ENCODE assay signal across 12 mouse cellular contexts in genomic region chr6:72636940-72637339, GRCm38 (mm10). TPM values are rescaled to one million over a fixed set of nuclear protein-coding genes. Genes with fewer than 3 reads are reported as not detected.
DNase-seq lines count a peak whose midpoint lies in the region; ATAC-seq and TF ChIP-seq lines count a peak whose summit lies in the region.
"Had no signal": no experiment of that assay in that cellular context is flagged by ENCODE, and none has a peak within 500 bp of the region (broad histone marks: within the 10 kb centered on the region; RNA-seq: fewer than 3 reads in every experiment).

No protein-coding gene starts in this region.

- peak; percentile 39 for TF ChIP-seq RAD21 in MEL (IDR thresholded peaks at IDR 0.05; ENCODE audit: low read depth, low read length)

- TF ChIP-seq EP300 in MEL (IDR thresholded peaks at IDR 0.05; ENCODE audit: low read depth in 1 of 2, low read length in 2 of 2), result no peak

- no peak overlapping the region for H3K27ac ChIP-seq in intestine, postnatal 0 days (ENCODE audit: low read depth, low read length)
- no peak overlapping the region for H3K27ac ChIP-seq in intestine, embryonic 15.5 days
- H3K27ac ChIP-seq in lung, embryonic 14.5 days (ENCODE audit: low read depth), result no peak overlapping the region
- H3K27ac ChIP-seq in MEL (ENCODE audit: control insufficient read depth, low read depth, low read length), result no peak overlapping the region
- no peak overlapping the region for H3K27ac ChIP-seq in small intestine, adult 2 months (ENCODE audit: insufficient read depth, low read depth, low read length)
- H3K27ac ChIP-seq: hindbrain, embryonic 12.5 days had no signal

- H3K9ac ChIP-seq in intestine, postnatal 0 days (ENCODE audit: low read depth, low read length), result no peak overlapping the region
- H3K9ac ChIP-seq in intestine, embryonic 15.5 days, result no peak overlapping the region
- H3K9ac ChIP-seq in lung, embryonic 14.5 days, result no peak overlapping the region
- no peak overlapping the region for H3K9ac ChIP-seq in MEL (ENCODE audit: control insufficient read depth, low read depth, low read length, poor library complexity, severe bottlenecking)
- H3K9ac ChIP-seq: hindbrain, embryonic 12.5 days; limb, embryonic 13.5 days; stomach, embryonic 15.5 days had no signal

- WGBS in intestine, postnatal 0 days, result 79% methylated on average over 3 of the region's 3 CpGs
- WGBS in intestine, embryonic 15.5 days, result 82% methylated on average over 3 of the region's 3 CpGs
- 76% methylated on average over 3 of the region's 3 CpGs for WGBS in lung, embryonic 14.5 days
- WGBS in small intestine, adult 2 months, result 78% methylated on average over 3 of the region's 3 CpGs

- ATAC-seq in intestine, postnatal 0 days, result no peak
- ATAC-seq in intestine, embryonic 15.5 days, result no peak
- ATAC-seq in lung, embryonic 14.5 days (ENCODE audit: insufficient read depth), result no peak

- no peaks in the 10 kb centered on the region for H3K79me2 ChIP-seq in MEL (ENCODE audit: control insufficient read depth, insufficient read depth, low read length, poor library complexity)

- H3K9me3 ChIP-seq in intestine, postnatal 0 days (ENCODE audit: control insufficient read depth), result no peaks in the 10 kb centered on the region
- H3K9me3 ChIP-seq in intestine, embryonic 15.5 days, result no peaks in the 10 kb centered on the region
- no peaks in the 10 kb centered on the region for H3K9me3 ChIP-seq in lung, embryonic 14.5 days (ENCODE audit: low read depth, low read length)
- no peaks in the 10 kb centered on the region for H3K9me3 ChIP-seq in MEL (replicated peaks; ENCODE audit: insufficient read depth, low read length)
- H3K9me3 ChIP-seq: hindbrain, embryonic 12.5 days; limb, embryonic 13.5 days; stomach, embryonic 15.5 days had no signal

- no peaks in the 10 kb centered on the region for H3K27me3 ChIP-seq in intestine, postnatal 0 days (replicated peaks; ENCODE audit: control insufficient read depth, insufficient read depth, low read length)
- H3K27me3 ChIP-seq in intestine, embryonic 15.5 days (replicated peaks), result no peaks in the 10 kb centered on the region
- no peaks in the 10 kb centered on the region for H3K27me3 ChIP-seq in lung, embryonic 14.5 days (ENCODE audit: insufficient read depth, low read length)
- H3K27me3 ChIP-seq in MEL (ENCODE audit: control insufficient read depth in 1 of 2, insufficient read depth in 2 of 2, low read length in 2 of 2), result peaks cover 5 to 18% of the 10 kb centered on the region in 2 experiments
- no peaks in the 10 kb centered on the region for H3K27me3 ChIP-seq in small intestine, adult 2 months (ENCODE audit: control insufficient read depth, insufficient read depth, low read length)
- H3K27me3 ChIP-seq: hindbrain, embryonic 12.5 days; limb, embryonic 13.5 days; stomach, embryonic 15.5 days had no signal

- DNase-seq in lung, embryonic 14.5 days, result no peak
- DNase-seq in lung, postnatal 36 days, result no peak
- peak; percentile 27 for DNase-seq in MEL (ENCODE audit: low read depth, low spot score)
- DNase-seq in urinary bladder, postnatal 25 days (ENCODE audit: low spot score), result no peak
- DNase-seq in left cerebral cortex, postnatal 14 days (ENCODE audit: low spot score in 2 of 2), result no peak
- DNase-seq: cerebellum, postnatal 36 days had no signal

- TF ChIP-seq CTCF in intestine, postnatal 0 days (IDR thresholded peaks at IDR 0.05; ENCODE audit: low read depth), result peak; percentile 68
- peak; percentile 37 for TF ChIP-seq CTCF in lung, embryonic 14.5 days (IDR thresholded peaks at IDR 0.05; ENCODE audit: low read depth)
- TF ChIP-seq CTCF in MEL (IDR thresholded peaks at IDR 0.05 in 2 of 3, conservative IDR thresholded peaks at IDR 0.05 in 1 of 3; ENCODE audit: control insufficient read depth in 1 of 3, insufficient read depth in 1 of 3, low read depth in 2 of 3, low read length in 3 of 3, poor library complexity in 1 of 3, severe bottlenecking in 1 of 3), result peak in 2 of 3 experiments; percentile 24 to 51; a peak in 3 of 6 replicates
- TF ChIP-seq CTCF in small intestine, adult 2 months (IDR thresholded peaks at IDR 0.05; ENCODE audit: extremely low read depth, insufficient read length, insufficient replicate concordance, low read depth, low read length), result peak; percentile 9; the same call in 1 of the 2 replicates

- intact Hi-C loops in left cerebral cortex, postnatal 14 days (cut with DNase I), result loop anchor here (2.0 to 10.0 kb wide), 2 partner anchors 194 to 518 kb away; no protein-coding TSS in a partner anchor

- H3K4me2 ChIP-seq in intestine, postnatal 0 days (replicated peaks; ENCODE audit: low read depth), result no peak overlapping the region
- no peak overlapping the region for H3K4me2 ChIP-seq in intestine, embryonic 15.5 days (replicated peaks)
- no peak overlapping the region for H3K4me2 ChIP-seq in lung, embryonic 14.5 days
- H3K4me2 ChIP-seq: hindbrain, embryonic 12.5 days; limb, embryonic 13.5 days; stomach, embryonic 15.5 days had no signal

- no peak overlapping the region for H3K4me3 ChIP-seq in intestine, postnatal 0 days (ENCODE audit: low read depth, low read length)
- H3K4me3 ChIP-seq in intestine, embryonic 15.5 days (replicated peaks), result no peak overlapping the region
- H3K4me3 ChIP-seq in lung, embryonic 14.5 days (ENCODE audit: low read depth, low read length), result no peak overlapping the region
- H3K4me3 ChIP-seq in MEL (ENCODE audit: control insufficient read depth in 1 of 2, insufficient read depth in 1 of 2, low read depth in 2 of 2, low read length in 2 of 2), result no peak overlapping the region
- H3K4me3 ChIP-seq in small intestine, adult 2 months (ENCODE audit: low read depth, low read length), result no peak overlapping the region
- H3K4me3 ChIP-seq: hindbrain, embryonic 12.5 days; limb, embryonic 13.5 days; stomach, embryonic 15.5 days had no signal

- H3K36me3 ChIP-seq in intestine, postnatal 0 days (ENCODE audit: control insufficient read depth, insufficient read depth), result peaks cover 3% of the 10 kb centered on the region; the same call in 1 of the 2 replicates
- H3K36me3 ChIP-seq in intestine, embryonic 15.5 days, result 0 out of 2 replicates have a peak, but pooled peaks cover under 1% of the 10 kb centered on the region
- H3K36me3 ChIP-seq in lung, embryonic 14.5 days (ENCODE audit: insufficient read depth), result peaks cover 15% of the 10 kb centered on the region
- H3K36me3 ChIP-seq in MEL (ENCODE audit: control insufficient read depth in 1 of 2, insufficient read depth in 2 of 2, low read length in 2 of 2), result no peaks in the 10 kb centered on the region
- H3K36me3 ChIP-seq in small intestine, adult 2 months (ENCODE audit: control insufficient read depth, insufficient read depth, low read length), result no peaks in the 10 kb centered on the region

- no peak for TF ChIP-seq POLR2A in MEL (IDR thresholded peaks at IDR 0.05; ENCODE audit: control insufficient read depth in 1 of 2, insufficient read depth in 1 of 2, low read depth in 1 of 2, low read length in 2 of 2, poor library complexity in 1 of 2)
- no peak for TF ChIP-seq POLR2A in small intestine, adult 2 months (IDR thresholded peaks at IDR 0.05; ENCODE audit: low read depth, low read length)

- peaks cover 2% of the 10 kb centered on the region; the same call in 1 of the 2 replicates for H3K4me1 ChIP-seq in intestine, postnatal 0 days (replicated peaks; ENCODE audit: control insufficient read depth, insufficient read depth, low read length)
- H3K4me1 ChIP-seq in intestine, embryonic 15.5 days (replicated peaks), result peaks cover 3% of the 10 kb centered on the region
- no peaks in the 10 kb centered on the region for H3K4me1 ChIP-seq in lung, embryonic 14.5 days (ENCODE audit: insufficient read depth)
- H3K4me1 ChIP-seq in MEL (ENCODE audit: control insufficient read depth in 1 of 2, insufficient read depth in 2 of 2, low read length in 2 of 2), result peaks cover 0 to 5% of the 10 kb centered on the region in 2 experiments; a peak in 1 of 4 replicates
- peaks cover 4% of the 10 kb centered on the region for H3K4me1 ChIP-seq in small intestine, adult 2 months (ENCODE audit: control insufficient read depth, insufficient read depth, insufficient read length, low read length)
- H3K4me1 ChIP-seq: hindbrain, embryonic 12.5 days had no signal

TF ChIP-seq in MEL, 35 proteins besides CTCF, POLR2A, EP300 and RAD21:
- TF ChIP-seq SMC3 (IDR thresholded peaks at IDR 0.05; ENCODE audit: low read depth, low read length) (peak; percentile 59), MAFK (IDR thresholded peaks at IDR 0.05; ENCODE audit: borderline replicate concordance, low read depth, low read length) (no peak)

RNA-seq across cellular contexts. Expression of gene Tgoln1, which starts 20.1 kb away (rescaled TPM):
- polyA plus RNA-seq in intestine, postnatal 0 days (2015; fragmentation: Nextera tagmentation; extraction: Ambion mirVana), result 133 and 136 TPM in 2 replicates
- polyA plus RNA-seq in intestine, embryonic 15.5 days (2015; fragmentation: Nextera tagmentation; extraction: Ambion mirVana), result 42.2 and 43.3 TPM in 2 replicates
- polyA plus RNA-seq in lung, embryonic 14.5 days (2014; fragmentation: Nextera tagmentation; extraction: Ambion mirVana), result 40.4 and 43.2 TPM in 2 replicates
- total RNA-seq in MEL (2012; rRNA removed), result 19.3 and 23.9 TPM in 2 replicates
- polyA plus RNA-seq in MEL (2012; ENCODE audit: insufficient read depth in 1 of 2, insufficient read length in 2 of 2, low read depth in 1 of 2, low replicate concordance in 2 of 2, missing spikeins in 1 of 2), result 100 to 1,000 TPM in 1 of 2 experiments, 10 to 100 TPM in 1; 20.6 to 106 TPM
- 13.4 and 24.1 TPM in 2 replicates for polyA plus RNA-seq in small intestine, adult 2 months (2012; rRNA removed)
- total RNA-seq in left cerebral cortex, postnatal 14 days (2021), result 10 to 100 TPM; 64.0 to 67.5 TPM

RNA-seq across cellular contexts. Expression of gene Retsat, which starts 38.7 kb away (rescaled TPM):
- 24.6 and 26.4 TPM in 2 replicates for polyA plus RNA-seq in intestine, postnatal 0 days (2015; fragmentation: Nextera tagmentation; extraction: Ambion mirVana)
- polyA plus RNA-seq in intestine, embryonic 15.5 days (2015; fragmentation: Nextera tagmentation; extraction: Ambion mirVana), result 29.7 and 31.6 TPM in 2 replicates
- polyA plus RNA-seq in lung, embryonic 14.5 days (2014; fragmentation: Nextera tagmentation; extraction: Ambion mirVana), result 17.2 and 18.4 TPM in 2 replicates
- 35.1 and 40.3 TPM in 2 replicates for total RNA-seq in MEL (2012; rRNA removed)
- polyA plus RNA-seq in MEL (2012; ENCODE audit: insufficient read depth in 1 of 2, insufficient read length in 2 of 2, low read depth in 1 of 2, low replicate concordance in 2 of 2, missing spikeins in 1 of 2), result 10 to 100 TPM in 1 of 2 experiments, not detected in 1; 61.5 TPM
- 51.6 and 70.7 TPM in 2 replicates for polyA plus RNA-seq in small intestine, adult 2 months (2012; rRNA removed)
- total RNA-seq in left cerebral cortex, postnatal 14 days (2021), result 10 to 100 TPM; 41.6 to 43.8 TPM

RNA-seq across cellular contexts. Expression of gene Elmod3, which starts 38.7 kb away (rescaled TPM):
- 11.1 and 11.7 TPM in 2 replicates for polyA plus RNA-seq in intestine, postnatal 0 days (2015; fragmentation: Nextera tagmentation; extraction: Ambion mirVana)
- polyA plus RNA-seq in intestine, embryonic 15.5 days (2015; fragmentation: Nextera tagmentation; extraction: Ambion mirVana), result 13.9 and 14.3 TPM in 2 replicates
- 15.9 and 16.2 TPM in 2 replicates for polyA plus RNA-seq in lung, embryonic 14.5 days (2014; fragmentation: Nextera tagmentation; extraction: Ambion mirVana)
- 4.2 and 4.6 TPM in 2 replicates for total RNA-seq in MEL (2012; rRNA removed)
- 10 to 100 TPM in 1 of 2 experiments, not detected in 1; 14.1 TPM for polyA plus RNA-seq in MEL (2012; ENCODE audit: insufficient read depth in 1 of 2, insufficient read length in 2 of 2, low read depth in 1 of 2, low replicate concordance in 2 of 2, missing spikeins in 1 of 2)
- 13.3 and 22.3 TPM in 2 replicates for polyA plus RNA-seq in small intestine, adult 2 months (2012; rRNA removed)
- 10 to 100 TPM; 15.9 to 17.3 TPM for total RNA-seq in left cerebral cortex, postnatal 14 days (2021)

Comparison
In these comparisons a context has a peak if more than half of its experiments do, and no peak if none do; other contexts are left out.
1. CTCF ChIP-seq: peak in every context shown above with its lines; median percentile 68 in intestine, postnatal 0 days; 38 in MEL; 37 in lung, embryonic 14.5 days; 9 in small intestine, adult 2 months.